Mouse (Mus musculus) T-helper 17 cell (primary cell): ENCODE data around the gene Olfr463.

Source experiments
- in situ Hi-C, 2 experiments: fragments of 300-600 bp; cut with MboI, MseI; formaldehyde crosslinking; loops; 1 replicate in 1 of 2; 2 replicates in 1 of 2; pipeline ENCODE4 v1.15.1; 2025; ENCODE audit warnings: high pct_unique_total_duplicates in 2 of 2

Olfr463 gene

GRCm38 (mm10) chr11:87847884-87848283, 49.3 kb downstream of the Olfr463 start:
- in situ Hi-C loops, result no loop called here

DNA sequence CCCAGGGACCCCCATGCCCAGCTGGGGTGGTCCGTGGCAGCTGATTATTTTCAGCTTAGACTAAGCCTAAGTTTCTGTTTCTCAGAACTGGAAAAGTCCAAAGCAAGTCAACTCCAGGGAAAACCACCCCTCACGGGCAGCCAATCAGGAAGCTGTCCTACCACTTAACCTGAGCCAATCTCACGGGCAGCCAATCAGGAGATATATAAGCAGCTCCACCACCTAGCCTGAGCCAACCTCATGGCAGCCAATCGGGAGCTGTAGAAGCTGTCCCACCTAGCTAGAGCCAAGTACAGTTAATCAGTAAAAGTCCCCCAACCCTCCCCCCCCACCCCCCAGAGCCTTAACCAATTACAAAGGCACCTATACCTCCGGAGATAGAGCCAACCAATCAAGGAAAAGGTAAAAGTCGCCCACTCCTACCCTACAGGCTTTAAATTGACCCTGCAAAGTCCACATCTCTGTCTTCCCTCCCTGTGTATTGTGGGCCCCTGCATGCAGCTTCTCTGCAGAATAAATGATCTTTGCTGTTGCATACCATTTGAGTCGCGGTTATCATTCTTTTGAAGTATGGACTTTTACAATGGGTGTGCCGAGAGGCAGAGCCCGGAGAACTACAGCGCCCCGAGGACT, 50.1 kb downstream of the Olfr463 start:
- in situ Hi-C loops, result no loop called here
